Mouse (Mus musculus): Measurements from ENCODE around the gene Rassf4.

GRCm38 (mm10) chr6:116693639-116694038 is 19.9 kb upstream of the Rassf4 start:
- TF ChIP-seq GATA1 (IDR thresholded peaks at IDR 0.05; ENCODE audit: low read length) (no peak), TAL1 (IDR thresholded peaks at IDR 0.05; ENCODE audit: low read length) (no peak)

Data from erythroblast, embryonic 14.5 days (primary cell).